Mouse (Mus musculus) neutrophil, adult 5-6 weeks (primary cell): ENCODE results near the gene D7Ertd443e. TPM values are rescaled to one million over a fixed set of nuclear protein-coding genes. Genes with fewer than 3 reads are reported as not detected.

Experiments used
- ATAC-seq: fragments of 151-379, 151-347 bp; 2 replicates; pipeline ENCODE4 v1.8.0; 2017; ENCODE audit warnings: mild to moderate bottlenecking, moderate TSS enrichment; ENCODE audit not compliant: insufficient number of reproducible peaks, poor library complexity, low FRiP score, severe bottlenecking; ENCODE audit errors: extremely low read depth
- total RNA-seq: library from RNA; stranded (forward); fragments of 200-1000 nt; gene quantifications from 2 replicates; pipeline ENCODE4 v1.2.3, GENCODE M21; 2017

D7Ertd443e gene
- total RNA-seq, 1 experiment from 2014 or later: not detected

GRCm38 (mm10) chr7:134231378-134232346 lies 153.8 kb downstream of the D7Ertd443e start, which contains the start of gene Adam12:
Adam12 (minus strand) TSS chr7:134232146.
- no peak for ATAC-seq

GRCm38 (mm10) chr7:134230708-134231107 lies 154.8 kb downstream of the D7Ertd443e start:
- ATAC-seq: no peak

- ATAC-seq: no peak
These were observed 155.6 kb downstream of the D7Ertd443e start for GRCm38 (mm10) chr7:134229899-134230298.

- no peak for ATAC-seq
These were observed 157.5 kb downstream of the D7Ertd443e start for GRCm38 (mm10) chr7:134227773-134228455.

- no peak for ATAC-seq
These were observed 158.4 kb downstream of the D7Ertd443e start for GRCm38 (mm10) chr7:134227101-134227500.

GRCm38 (mm10) chr7:134226231-134226630 lies 159.2 kb downstream of the D7Ertd443e start:
- ATAC-seq: no peak

- no peak for ATAC-seq
These were observed 160.5 kb downstream of the D7Ertd443e start for GRCm38 (mm10) chr7:134224741-134225612.

GRCm38 (mm10) chr7:134224421-134224740 lies 161.1 kb downstream of the D7Ertd443e start:
- no peak for ATAC-seq

GRCm38 (mm10) chr7:134223444-134224161 lies 161.9 kb downstream of the D7Ertd443e start:
- ATAC-seq: no peak

Other genes with a start within 250 kb of the D7Ertd443e start
- gene Adam12, start 153.5 kb downstream of the D7Ertd443e start, total RNA-seq: 0.12 and 0.25 TPM in 2 replicates